Mouse (Mus musculus) forebrain, embryonic 12.5 days (tissue): ENCODE results near the gene Gsg1l2. TPM values are rescaled to one million over a fixed set of nuclear protein-coding genes. Genes with fewer than 3 reads are reported as not detected.

ENCODE experiments used
- ATAC-seq: fragments of 200-750 bp; cut with Nextera tagmentation; 2 replicates; pipeline ENCODE4 v1.8.0; 2017; ENCODE audit warnings: moderate TSS enrichment; ENCODE audit not compliant: low FRiP score
- H3K27ac ChIP-seq: fragments of 300-500 bp; sonication (generic); 2 replicates; pipeline ENCODE4 v1.5.1; 2016; ENCODE audit warnings: mild to moderate bottlenecking
- H3K27me3 ChIP-seq: fragments of 300-500 bp; sonication (generic); 2 replicates; pipeline ENCODE4 v1.6.1; 2016; ENCODE audit warnings: mild to moderate bottlenecking
- H3K36me3 ChIP-seq: fragments of 300-500 bp; sonication (generic); replicated peaks from 2 replicates; pipeline ENCODE4 v1.6.1; 2016; ENCODE audit warnings: mild to moderate bottlenecking
- H3K4me1 ChIP-seq: fragments of 300-500 bp; sonication (generic); 2 replicates; pipeline ENCODE4 v1.6.1; 2016
- H3K4me2 ChIP-seq: fragments of 300-500 bp; sonication (generic); 2 replicates; pipeline ENCODE4 v1.6.1; 2016; ENCODE audit warnings: mild to moderate bottlenecking, moderate library complexity
- H3K4me3 ChIP-seq: fragments of 300-500 bp; sonication (generic); replicated peaks from 2 replicates; pipeline ENCODE4 v1.5.1; 2016; ENCODE audit warnings: mild to moderate bottlenecking
- H3K9ac ChIP-seq: fragments of 300-500 bp; sonication (generic); 2 replicates; pipeline ENCODE4 v1.6.1; 2016; ENCODE audit warnings: mild to moderate bottlenecking
- H3K9me3 ChIP-seq: fragments of 300-500 bp; sonication (generic); 2 replicates; pipeline ENCODE4 v1.6.1; 2016
- WGBS: fragments of 180-500 bp; shearing (Covaris S2); methylation state at CpG from one replicate; pipeline ENCODE4 v1.1.7; 2016; 5-methylcytosine and 5-hydroxymethylcytosine counted together
- polyA plus RNA-seq: library from polyadenylated mRNA; unstranded; fragments of >200 nt; fragmentation: Nextera tagmentation; extraction: Ambion mirVana; gene quantifications from 2 replicates; pipeline ENCODE4 v1.2.1, GENCODE M21; 2016

Gsg1l2 gene
- polyA plus RNA-seq, 1 experiment from 2014 or later, result not detected

- 56% methylated on average over 12 of the region's 12 CpGs for WGBS
- no peaks in the 10 kb centered on the region for H3K4me1 ChIP-seq
- no peaks in the 10 kb centered on the region for H3K36me3 ChIP-seq
- H3K9ac ChIP-seq, result no peak overlapping the region
- no peak overlapping the region for H3K27ac ChIP-seq
- H3K4me2 ChIP-seq, result no peak overlapping the region
- no peak for ATAC-seq
- H3K9me3 ChIP-seq, result no peaks in the 10 kb centered on the region
- H3K27me3 ChIP-seq, result no peaks in the 10 kb centered on the region
- H3K4me3 ChIP-seq, result no peak overlapping the region
Observed at GRCm38 (mm10) chr11:67828360-67829059, 54.1 kb downstream of the Gsg1l2 start.

- Histone ChIP-seq H3K4me1 (no peaks in the 10 kb centered on the region), H3K4me2 (no peak overlapping the region), H3K36me3 (no peaks in the 10 kb centered on the region), H3K27me3 (no peaks in the 10 kb centered on the region), H3K9me3 (no peaks in the 10 kb centered on the region), H3K4me3 (no peak overlapping the region), H3K27ac (no peak overlapping the region), H3K9ac (no peak overlapping the region)
- ATAC-seq, result no peak
- 90% methylated on average over 6 of the region's 6 CpGs for WGBS
Observed at GRCm38 (mm10) chr11:67829530-67829929, 55.1 kb downstream of the Gsg1l2 start.

- Histone ChIP-seq H3K4me2 (no peak overlapping the region), H3K27me3 (no peaks in the 10 kb centered on the region), H3K9me3 (no peaks in the 10 kb centered on the region), H3K4me1 (no peaks in the 10 kb centered on the region), H3K9ac (no peak overlapping the region), H3K36me3 (no peaks in the 10 kb centered on the region), H3K27ac (no peak overlapping the region), H3K4me3 (no peak overlapping the region)
- no peak for ATAC-seq
- WGBS, result 90% methylated on average over 5 of the region's 5 CpGs
Observed at GRCm38 (mm10) chr11:67831820-67832219, 57.4 kb downstream of the Gsg1l2 start.

GRCm38 (mm10) chr11:67835408-67836078 is 61.1 kb downstream of the Gsg1l2 start:
- no peak overlapping the region for H3K4me2 ChIP-seq
- no peak for ATAC-seq
- 89% methylated on average over 10 of the region's 10 CpGs for WGBS
- no peaks in the 10 kb centered on the region for H3K36me3 ChIP-seq
- H3K4me3 ChIP-seq, result no peak overlapping the region
- H3K9me3 ChIP-seq, result no peaks in the 10 kb centered on the region
- H3K27me3 ChIP-seq, result no peaks in the 10 kb centered on the region
- H3K9ac ChIP-seq, result no peak overlapping the region
- no peak overlapping the region for H3K27ac ChIP-seq
- H3K4me1 ChIP-seq, result no peaks in the 10 kb centered on the region

Other genes starting within 250 kb of the Gsg1l2 start
- gene Rcvrn, start 79.3 kb upstream of the Gsg1l2 start, polyA plus RNA-seq, result not detected in 2 replicates
- not detected in 2 replicates for gene Glp2r, start 3.5 kb upstream of the Gsg1l2 start, polyA plus RNA-seq
- gene Dhrs7c, start 23.6 kb downstream of the Gsg1l2 start, polyA plus RNA-seq, result not detected in 2 replicates
- 0.64 and 0.77 TPM in 2 replicates for gene Usp43, start 147.5 kb downstream of the Gsg1l2 start, polyA plus RNA-seq
- gene Cfap52, start 191.0 kb downstream of the Gsg1l2 start, polyA plus RNA-seq, result 1.4 and 1.9 TPM in 2 replicates
- 60.3 and 69.7 TPM in 2 replicates for gene Stx8, start 191.6 kb downstream of the Gsg1l2 start, polyA plus RNA-seq